Mouse (Mus musculus) forelimb bud, embryonic 11.5 days (tissue): ENCODE results near the gene Zfp574.

Experiments used
- DNase-seq: peaks from one replicate; pipeline ENCODE4 v3.0.0-alpha.2; 2012; ENCODE audit warnings: low read depth, low spot score

Zfp574 gene

GRCm38 (mm10) chr7:25112178-25112955 lies 40.0 kb downstream of the Zfp574 start:
- no peak for DNase-seq

GRCm38 (mm10) chr7:25112956-25113603 lies 40.7 kb downstream of the Zfp574 start:
- DNase-seq, result no peak

GRCm38 (mm10) chr7:25120061-25120834 lies 47.9 kb downstream of the Zfp574 start:
- no peak for DNase-seq

GRCm38 (mm10) chr7:25121240-25121786 lies 48.9 kb downstream of the Zfp574 start:
- DNase-seq, result no peak

- no peak for DNase-seq
Observed at GRCm38 (mm10) chr7:25125716-25126281, 53.4 kb downstream of the Zfp574 start.

GRCm38 (mm10) chr7:25127971-25128370 lies 55.6 kb downstream of the Zfp574 start:
- DNase-seq, result no peak

- no peak for DNase-seq
Observed at GRCm38 (mm10) chr7:25129390-25129979, 57.1 kb downstream of the Zfp574 start.

- no peak for DNase-seq
Observed at GRCm38 (mm10) chr7:25130565-25130964, 58.2 kb downstream of the Zfp574 start.

GRCm38 (mm10) chr7:25131247-25131646 lies 58.9 kb downstream of the Zfp574 start:
- no peak for DNase-seq

GRCm38 (mm10) chr7:25132318-25132960 lies 60.1 kb downstream of the Zfp574 start:
- no peak for DNase-seq
